Mouse (Mus musculus) lung, embryonic 16.5 days (tissue): ENCODE measurements around the gene Dync2li1. TPM values are rescaled to one million over a fixed set of nuclear protein-coding genes. Genes with fewer than 3 reads are reported as not detected.

Source experiments
- ATAC-seq: fragments of 200-750 bp; cut with Nextera tagmentation; 2 replicates; pipeline ENCODE4 v1.8.0; 2017; ENCODE audit warnings: low read depth, mild to moderate bottlenecking, moderate library complexity
- H3K27ac ChIP-seq: fragments of 300-500 bp; sonication (generic); 2 replicates; pipeline ENCODE4 v1.5.1; 2014; ENCODE audit warnings: mild to moderate bottlenecking, control low read depth, low read length
- H3K27me3 ChIP-seq: fragments of 300-500 bp; sonication (generic); 2 replicates; pipeline ENCODE4 v1.6.1; 2014; ENCODE audit warnings: low read depth, low read length, mixed read lengths; ENCODE audit not compliant: control insufficient read depth, insufficient read depth
- H3K36me3 ChIP-seq: fragments of 300-500 bp; sonication (generic); 2 replicates; pipeline ENCODE4 v1.6.1; 2014; ENCODE audit warnings: low read length; ENCODE audit not compliant: control insufficient read depth, insufficient read depth
- H3K4me1 ChIP-seq: fragments of 300-500 bp; sonication (generic); replicated peaks from 2 replicates; pipeline ENCODE4 v1.6.1; 2014; ENCODE audit warnings: low read length, mixed read lengths; ENCODE audit not compliant: control insufficient read depth, insufficient read depth
- H3K4me2 ChIP-seq: fragments of 300-500 bp; sonication (generic); 2 replicates; pipeline ENCODE4 v1.6.1; 2014; ENCODE audit warnings: low read depth, low read length, control low read depth
- H3K4me3 ChIP-seq: fragments of 300-500 bp; sonication (generic); 2 replicates; pipeline ENCODE4 v1.5.1; 2014; ENCODE audit warnings: mild to moderate bottlenecking, low read length, control low read depth
- H3K9ac ChIP-seq: fragments of 300-500 bp; sonication (generic); 2 replicates; pipeline ENCODE4 v1.6.1; 2014; ENCODE audit warnings: low read length, control low read depth
- H3K9me3 ChIP-seq: fragments of 300-500 bp; sonication (generic); 2 replicates; pipeline ENCODE4 v1.6.1; 2016; ENCODE audit warnings: low read length; ENCODE audit not compliant: control insufficient read depth
- WGBS: fragments of 180-500 bp; shearing (Covaris S2); extraction: QIAGEN DNeasy Blood & Tissue Kit; methylation state at CpG from one replicate; pipeline ENCODE4 v1.1.7; 2014; 5-methylcytosine and 5-hydroxymethylcytosine counted together
- polyA plus RNA-seq: library from polyadenylated mRNA; unstranded; fragments of >200 nt; fragmentation: Nextera tagmentation; extraction: Ambion mirVana; gene quantifications from 2 replicates; pipeline ENCODE4 v1.2.1, GENCODE M21; 2015

The Dync2li1 gene
- polyA plus RNA-seq, 1 experiment from 2014 or later: 46.9 TPM

GRCm38 (mm10) chr17:84631836-84632235 is 5.5 kb downstream of the Dync2li1 start:
- Histone ChIP-seq H3K36me3 (no peaks in the 10 kb centered on the region; the same call in 1 of the 2 replicates), H3K4me2 (no peak overlapping the region), H3K9me3 (no peaks in the 10 kb centered on the region), H3K27ac (no peak overlapping the region), H3K9ac (no peak overlapping the region), H3K4me1 (0 out of 2 replicates have a peak, but pooled peaks cover 2% of the 10 kb centered on the region), H3K4me3 (no peak overlapping the region), H3K27me3 (no peaks in the 10 kb centered on the region)
- WGBS: 86% methylated on average over 6 of the region's 6 CpGs
- ATAC-seq: no peak

DNA sequence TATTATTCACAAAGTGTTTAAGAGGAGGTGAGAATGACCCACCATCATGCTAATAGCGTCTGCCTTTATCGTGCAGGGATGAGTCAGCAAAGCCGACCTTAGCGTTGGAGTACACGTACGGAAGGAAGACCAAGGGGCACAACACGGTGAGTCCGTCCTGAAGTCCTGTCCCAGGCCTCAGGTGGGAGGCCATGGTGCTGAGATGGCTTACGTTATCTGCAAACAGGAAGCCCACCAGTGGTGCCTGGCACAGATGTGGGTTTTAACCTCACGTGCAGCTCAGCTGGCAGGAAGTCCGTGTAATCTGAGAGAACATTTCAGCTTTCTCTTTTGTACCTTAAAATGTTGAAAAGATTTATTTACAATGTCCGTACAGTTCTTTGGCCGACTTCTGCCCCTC is 7.1 kb downstream of the Dync2li1 start:
- no peak overlapping the region for H3K4me3 ChIP-seq
- no peaks in the 10 kb centered on the region for H3K4me1 ChIP-seq
- H3K4me2 ChIP-seq: no peak overlapping the region
- H3K9me3 ChIP-seq: no peaks in the 10 kb centered on the region
- peaks cover 4% of the 10 kb centered on the region; the same call in 1 of the 2 replicates for H3K36me3 ChIP-seq
- WGBS: 65% methylated on average over 13 of the region's 13 CpGs
- no peak overlapping the region for H3K27ac ChIP-seq
- H3K27me3 ChIP-seq: no peaks in the 10 kb centered on the region
- H3K9ac ChIP-seq: no peak overlapping the region
- ATAC-seq: no peak

GRCm38 (mm10) chr17:84636328-84636727 is 10.0 kb downstream of the Dync2li1 start:
- 55% methylated on average over 8 of the region's 8 CpGs for WGBS
- Histone ChIP-seq H3K9ac (no peak overlapping the region), H3K4me1 (no peaks in the 10 kb centered on the region), H3K4me3 (no peak overlapping the region), H3K36me3 (peaks cover 4% of the 10 kb centered on the region; the same call in 1 of the 2 replicates), H3K27ac (no peak overlapping the region), H3K9me3 (no peaks in the 10 kb centered on the region), H3K4me2 (no peak overlapping the region), H3K27me3 (no peaks in the 10 kb centered on the region)
- no peak for ATAC-seq

GRCm38 (mm10) chr17:84637971-84638370 is 11.7 kb downstream of the Dync2li1 start:
- H3K4me3 ChIP-seq: no peak overlapping the region
- H3K27ac ChIP-seq: no peak overlapping the region
- WGBS: 79% methylated on average over 6 of the region's 6 CpGs
- H3K9me3 ChIP-seq: no peaks in the 10 kb centered on the region
- peaks cover 4% of the 10 kb centered on the region; the same call in 1 of the 2 replicates for H3K36me3 ChIP-seq
- H3K4me1 ChIP-seq: no peaks in the 10 kb centered on the region; the same call in 1 of the 2 replicates
- no peak overlapping the region for H3K9ac ChIP-seq
- no peak for ATAC-seq
- H3K27me3 ChIP-seq: no peaks in the 10 kb centered on the region
- no peak overlapping the region for H3K4me2 ChIP-seq

- no peak for ATAC-seq
- 0 out of 2 replicates have a peak overlapping the region, but pooled peaks have one; percentile 17 for H3K27ac ChIP-seq
- WGBS: 69% methylated on average over 10 of the region's 10 CpGs
Measured at GRCm38 (mm10) chr17:84639796-84640378, 13.6 kb downstream of the Dync2li1 start.

DNA sequence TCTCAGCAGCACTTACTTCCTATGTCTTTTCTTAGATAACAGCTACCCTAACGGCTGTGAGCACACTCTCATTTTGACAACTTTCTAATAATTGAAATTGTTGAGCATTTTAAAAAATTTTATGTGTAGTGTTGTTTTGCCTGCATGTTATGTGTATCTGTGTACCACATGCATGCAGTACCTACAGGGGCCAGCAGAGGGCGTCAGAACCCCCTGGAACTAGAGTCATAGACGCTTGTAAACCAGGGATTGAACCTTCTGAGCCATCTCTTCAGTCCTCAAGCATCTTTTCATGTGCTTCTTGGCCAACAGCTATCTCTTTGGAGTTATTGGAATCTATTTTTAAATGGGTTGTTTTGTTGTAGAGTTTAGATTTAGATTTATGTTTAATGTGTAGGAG is 15.6 kb downstream of the Dync2li1 start:
- Histone ChIP-seq H3K27me3 (no peaks in the 10 kb centered on the region), H3K4me1 (peaks cover 2% of the 10 kb centered on the region; the same call in 1 of the 2 replicates), H3K4me3 (no peak overlapping the region), H3K4me2 (no peak overlapping the region), H3K36me3 (peaks cover 4% of the 10 kb centered on the region; the same call in 1 of the 2 replicates), H3K27ac (no peak overlapping the region), H3K9me3 (no peaks in the 10 kb centered on the region), H3K9ac (no peak overlapping the region)
- 44% methylated on average over 3 of the region's 3 CpGs for WGBS
- ATAC-seq: no peak

More at GRCm38 (mm10) chr17:84639796-84640378, 13.6 kb downstream of the Dync2li1 start:
- Histone ChIP-seq H3K4me2 (no peak overlapping the region), H3K4me1 (no peaks in the 10 kb centered on the region; the same call in 1 of the 2 replicates), H3K27me3 (no peaks in the 10 kb centered on the region), H3K36me3 (peaks cover 4% of the 10 kb centered on the region; the same call in 1 of the 2 replicates), H3K4me3 (no peak overlapping the region), H3K9ac (no peak overlapping the region; the same call in 1 of the 2 replicates), H3K9me3 (no peaks in the 10 kb centered on the region)

DNA sequence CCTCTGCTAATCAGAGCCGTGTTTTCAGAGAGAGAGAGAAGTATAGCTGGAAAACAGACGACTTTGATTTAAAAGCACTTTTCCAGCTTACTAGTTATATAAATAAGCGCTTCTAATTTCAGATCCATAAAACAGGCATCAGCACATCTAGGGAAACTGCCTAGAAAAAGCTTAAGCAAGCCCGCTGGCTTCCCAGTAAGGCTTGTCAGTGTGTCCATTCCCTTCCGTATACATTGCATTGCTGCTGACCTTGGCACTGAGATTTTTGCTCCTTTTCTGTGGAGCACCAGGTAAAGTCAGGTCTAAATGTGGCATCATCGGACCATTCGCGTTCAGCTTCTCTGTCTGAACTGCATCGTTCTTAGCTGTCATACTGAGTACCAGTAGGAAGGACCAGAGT is 16.0 kb downstream of the Dync2li1 start:
- H3K4me2 ChIP-seq: no peak overlapping the region
- no peak overlapping the region for H3K27ac ChIP-seq
- peaks cover 2% of the 10 kb centered on the region; the same call in 1 of the 2 replicates for H3K4me1 ChIP-seq
- no peak overlapping the region for H3K4me3 ChIP-seq
- no peaks in the 10 kb centered on the region for H3K27me3 ChIP-seq
- no peaks in the 10 kb centered on the region for H3K9me3 ChIP-seq
- no peaks in the 10 kb centered on the region for H3K36me3 ChIP-seq
- WGBS: 84% methylated on average over 9 of the region's 9 CpGs
- ATAC-seq: no peak
- H3K9ac ChIP-seq: no peak overlapping the region

- no peak overlapping the region for H3K27ac ChIP-seq
- no peak for ATAC-seq
- H3K27me3 ChIP-seq: no peaks in the 10 kb centered on the region
- H3K4me2 ChIP-seq: no peak overlapping the region
- H3K36me3 ChIP-seq: no peaks in the 10 kb centered on the region
- 47% methylated on average over 16 of the region's 16 CpGs for WGBS
- H3K4me3 ChIP-seq: no peak overlapping the region
- no peak overlapping the region for H3K9ac ChIP-seq
- peaks cover 2% of the 10 kb centered on the region; the same call in 1 of the 2 replicates for H3K4me1 ChIP-seq
- no peaks in the 10 kb centered on the region for H3K9me3 ChIP-seq
Measured at GRCm38 (mm10) chr17:84644292-84645050, 18.2 kb downstream of the Dync2li1 start.

DNA sequence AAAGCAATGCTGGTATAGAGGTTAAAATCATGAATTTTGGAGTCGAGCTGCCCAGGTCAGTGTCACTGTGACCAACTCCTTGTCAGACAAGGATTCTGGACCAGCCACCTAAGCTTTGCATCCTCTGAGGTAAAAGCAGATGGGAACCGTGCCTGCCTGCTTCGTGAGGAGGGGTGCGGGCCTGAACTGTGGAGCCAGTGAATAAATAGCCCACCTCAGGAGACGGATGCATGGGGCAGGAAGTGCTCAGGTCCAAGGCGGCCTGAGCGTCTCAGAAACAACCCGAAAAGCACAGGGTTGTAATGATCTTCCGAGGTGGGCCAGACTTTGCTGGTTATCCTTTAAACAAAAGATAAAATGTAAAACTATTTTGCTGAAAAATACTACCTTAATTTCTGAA is 18.8 kb downstream of the Dync2li1 start:
- ATAC-seq: no peak
- whole genome bisulfite sequencing: 38% methylated on average over 9 of the region's 9 CpGs
- Histone ChIP-seq H3K36me3 (no peaks in the 10 kb centered on the region), H3K9me3 (no peaks in the 10 kb centered on the region), H3K4me2 (no peak overlapping the region), H3K9ac (no peak overlapping the region), H3K27me3 (no peaks in the 10 kb centered on the region), H3K27ac (no peak overlapping the region), H3K4me3 (no peak overlapping the region), H3K4me1 (peaks cover 2% of the 10 kb centered on the region; the same call in 1 of the 2 replicates)
